Mouse (Mus musculus) myocyte (in vitro differentiated cells): ENCODE measurements around the gene 4930451I11Rik.

Experiments used
- E2F4 ChIP-seq: IDR thresholded peaks from one replicate; pipeline ENCODE4 v1.6.1; 2011; ENCODE audit warnings: mild to moderate bottlenecking, control low read depth, moderate library complexity; ENCODE audit not compliant: insufficient read depth
- POLR2A ChIP-seq: IDR thresholded peaks from one replicate; pipeline ENCODE4 v1.6.1; 2011; ENCODE audit warnings: low read depth, mild to moderate bottlenecking, control low read depth, moderate library complexity; ENCODE audit not compliant: insufficient read length
- TCF3 ChIP-seq: IDR thresholded peaks from one replicate; pipeline ENCODE4 v1.6.1; 2011; ENCODE audit warnings: low read depth, control low read depth; ENCODE audit not compliant: insufficient read length
- USF1 ChIP-seq: IDR thresholded peaks from one replicate; pipeline ENCODE4 v1.6.1; 2011; ENCODE audit warnings: low read depth, mild to moderate bottlenecking, control low read depth, moderate library complexity

DNA sequence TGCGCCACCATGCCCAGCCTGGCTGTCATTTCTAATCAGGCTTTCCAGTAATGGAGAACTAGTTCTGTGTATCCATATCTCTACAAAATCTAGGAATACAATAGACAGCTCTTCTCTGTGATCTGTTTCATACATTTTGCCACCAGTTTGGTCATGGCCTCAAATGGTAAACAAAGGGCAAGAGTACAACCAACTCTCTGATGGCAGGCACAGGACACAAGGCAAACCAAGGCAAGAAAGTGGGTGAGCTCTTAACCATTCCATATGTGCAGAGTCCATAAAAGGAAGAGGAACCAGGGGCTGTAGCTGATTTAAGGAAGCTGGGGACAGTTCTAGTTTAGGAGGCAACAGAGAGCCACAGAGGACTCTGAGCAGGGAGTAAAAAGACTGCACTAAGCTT lies 45.8 kb upstream of the 4930451I11Rik start:
- no peak for TF ChIP-seq USF1
- no peak for TF ChIP-seq TCF3
- TF ChIP-seq E2F4 = no peak
- TF ChIP-seq POLR2A = no peak
